Mouse (Mus musculus): ENCODE measurements at regions not wholly inside any gene's neighbourhood (a gene's known extent, or its start where the extent isn't known, plus 50 kb on each side); places are given as distances from the start of the nearest gene placed in this dataset.
"Not testable (repeated sequence)": the region's sequence is repeated elsewhere in the genome, so short reads cannot be mapped to it uniquely, and the experiment has no call there.

GRCm38 (mm10) chr5:79131443-79132308 lies 1723.8 kb upstream of the Igfbp7 start:
- ATAC-seq (ENCODE audit: low FRiP score, low TSS enrichment), result 0 out of 2 replicates have a peak, but pooled peaks have one; percentile 6
- no peak overlapping the region for H3K27ac ChIP-seq (ENCODE audit: low read length)
- H3K27me3 ChIP-seq (ENCODE audit: insufficient read depth, low read length), result no peaks in the 10 kb centered on the region
- H3K36me3 ChIP-seq (ENCODE audit: insufficient read depth, low read length), result no peaks in the 10 kb centered on the region
- H3K4me2 ChIP-seq (replicated peaks; ENCODE audit: low read depth, low read length), result no peak overlapping the region
- no peaks in the 10 kb centered on the region for H3K9me3 ChIP-seq (ENCODE audit: low read length)
- H3K4me3 ChIP-seq (ENCODE audit: low read length), result no peak overlapping the region
- 80% methylated on average over 8 of the region's 8 CpGs for WGBS
- no peaks in the 10 kb centered on the region for H3K4me1 ChIP-seq (ENCODE audit: insufficient read depth, low read length)
- H3K9ac ChIP-seq (replicated peaks; ENCODE audit: low read length), result no peak overlapping the region

DNA sequence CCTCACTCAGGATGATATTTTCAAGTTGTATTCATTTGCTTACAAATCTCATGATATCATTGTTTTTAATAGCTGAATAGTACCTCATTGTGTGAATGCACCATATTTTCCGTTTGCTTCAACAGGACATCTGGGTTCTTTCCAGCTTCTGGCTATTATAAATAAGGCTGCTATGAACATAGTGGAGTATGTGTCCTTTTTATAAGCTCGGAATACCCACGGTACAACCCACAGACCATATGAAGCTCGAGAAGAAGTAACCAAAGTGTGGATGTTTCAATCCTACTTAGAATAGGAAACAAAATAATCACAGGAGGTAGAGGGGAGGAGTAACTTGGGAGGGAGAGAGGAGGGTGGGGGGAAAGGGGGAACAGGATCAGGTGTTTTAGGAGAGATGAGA lies 1675.3 kb upstream of the Igfbp7 start:
- H3K9me3 ChIP-seq (ENCODE audit: low read length), result no peaks in the 10 kb centered on the region
- H3K36me3 ChIP-seq (ENCODE audit: insufficient read depth, low read length), result no peaks in the 10 kb centered on the region
- WGBS, result 87% methylated on average over 4 of the region's 4 CpGs
- ATAC-seq (ENCODE audit: low FRiP score, low TSS enrichment), result no peak
- no peak overlapping the region for H3K4me2 ChIP-seq (replicated peaks; ENCODE audit: low read depth, low read length)
- no peaks in the 10 kb centered on the region for H3K4me1 ChIP-seq (ENCODE audit: insufficient read depth, low read length)
- no peak overlapping the region for H3K9ac ChIP-seq (replicated peaks; ENCODE audit: low read length)
- no peak overlapping the region for H3K27ac ChIP-seq (ENCODE audit: low read length)
- H3K4me3 ChIP-seq (ENCODE audit: low read length), result no peak overlapping the region
- no peaks in the 10 kb centered on the region for H3K27me3 ChIP-seq (ENCODE audit: insufficient read depth, low read length)

GRCm38 (mm10) chr5:79059805-79060204 lies 1652.0 kb upstream of the Igfbp7 start:
- ATAC-seq (ENCODE audit: low FRiP score, low TSS enrichment); H3K9ac ChIP-seq (replicated peaks; ENCODE audit: low read length): not testable (repeated sequence)
- 59% methylated on average over 2 of the region's 2 CpGs for WGBS

More at GRCm38 (mm10) chr5:79059805-79060204, 1652.0 kb upstream of the Igfbp7 start:
- H3K4me1 ChIP-seq (ENCODE audit: insufficient read depth, low read length); H3K4me3 ChIP-seq (ENCODE audit: low read length); H3K9me3 ChIP-seq (ENCODE audit: low read length); H3K27ac ChIP-seq (ENCODE audit: low read length); H3K36me3 ChIP-seq (ENCODE audit: insufficient read depth, low read length); H3K4me2 ChIP-seq (replicated peaks; ENCODE audit: low read depth, low read length); H3K27me3 ChIP-seq (ENCODE audit: insufficient read depth, low read length): not testable (repeated sequence)
